Mouse (Mus musculus) right cerebral cortex, postnatal 10 days (tissue): ENCODE measurements around the gene Srrm2.

Source experiments
- DNase-seq, 2 experiments: peaks; one replicate each; pipeline ENCODE4 v3.0.0; 2021; ENCODE audit warnings: low spot score in 2 of 2

The Srrm2 gene

GRCm38 (mm10) chr17:23790269-23791078 is at the start of gene Srrm2:
Gene Srrm2 (plus strand): TSS chr17:23790532.
- peak; percentile 70 to 71 for DNase-seq

GRCm38 (mm10) chr17:23740598-23741021 is 49.7 kb upstream of the Srrm2 start, which contains the start of gene Paqr4:
Gene Paqr4 (minus strand): TSS chr17:23740867.
- DNase-seq: no peak

GRCm38 (mm10) chr17:23741359-23742209 is 48.7 kb upstream of the Srrm2 start:
- no peak for DNase-seq

- no peak for DNase-seq
Observed at GRCm38 (mm10) chr17:23742210-23742793, 48.0 kb upstream of the Srrm2 start.

GRCm38 (mm10) chr17:23742941-23743340 is 47.4 kb upstream of the Srrm2 start:
- DNase-seq: no peak

- DNase-seq: no peak
Observed at GRCm38 (mm10) chr17:23744076-23744475, 46.3 kb upstream of the Srrm2 start.

GRCm38 (mm10) chr17:23744651-23745050 is 45.7 kb upstream of the Srrm2 start:
- DNase-seq: no peak

GRCm38 (mm10) chr17:23745301-23746251 is 44.8 kb upstream of the Srrm2 start, which contains the start of gene Kremen2:
Gene Kremen2 (minus strand): TSS chr17:23745833.
- DNase-seq: no peak

- no peak for DNase-seq
Observed at GRCm38 (mm10) chr17:23746311-23746710, 44.0 kb upstream of the Srrm2 start.

GRCm38 (mm10) chr17:23746767-23747166 is 43.6 kb upstream of the Srrm2 start:
- DNase-seq: no peak

GRCm38 (mm10) chr17:23747471-23747870 is 42.9 kb upstream of the Srrm2 start:
- DNase-seq: no peak

- DNase-seq: no peak
Observed at GRCm38 (mm10) chr17:23748026-23748425, 42.3 kb upstream of the Srrm2 start.

GRCm38 (mm10) chr17:23748631-23749391 is 41.5 kb upstream of the Srrm2 start:
- no peak for DNase-seq

GRCm38 (mm10) chr17:23749400-23750191 is 40.7 kb upstream of the Srrm2 start:
- DNase-seq: no peak

GRCm38 (mm10) chr17:23755689-23756088 is 34.6 kb upstream of the Srrm2 start:
- no peak for DNase-seq

- no peak for DNase-seq
Observed at GRCm38 (mm10) chr17:23757581-23757980, 32.8 kb upstream of the Srrm2 start.

- DNase-seq: no peak
Observed at GRCm38 (mm10) chr17:23758801-23759200, 31.5 kb upstream of the Srrm2 start.

GRCm38 (mm10) chr17:23760231-23760630 is 30.1 kb upstream of the Srrm2 start:
- no peak for DNase-seq

GRCm38 (mm10) chr17:23761155-23761554 is 29.2 kb upstream of the Srrm2 start:
- no peak for DNase-seq
